Mouse (Mus musculus): ENCODE measurements at regions not wholly inside any gene's neighbourhood (a gene's known extent, or its start where the extent isn't known, plus 50 kb on each side); places are given as distances from the start of the nearest gene placed in this dataset.

DNA sequence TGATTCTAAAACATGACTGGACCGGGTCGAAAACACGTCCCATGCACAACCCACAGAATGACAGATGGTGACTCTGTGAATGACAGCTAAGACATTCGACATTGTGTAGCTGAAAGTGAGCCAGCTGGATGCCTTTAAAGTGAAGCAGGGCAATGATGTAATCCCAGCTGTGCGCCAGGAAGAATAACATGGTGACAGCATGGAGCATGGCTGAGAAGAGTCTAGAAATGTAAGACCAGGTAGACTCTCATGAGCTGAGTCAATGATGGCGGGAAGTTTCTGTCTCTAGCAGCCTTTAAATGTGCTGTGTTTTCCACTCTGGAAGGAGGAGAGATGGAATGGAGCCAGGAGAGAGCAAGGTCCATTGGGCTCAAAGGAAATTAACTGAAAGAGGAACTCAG is 118.4 kb upstream of the Dock1 start:
- TF ChIP-seq CTCF (IDR thresholded peaks at IDR 0.05; ENCODE audit: low read depth, low read length) (no peak), POLR2A (IDR thresholded peaks at IDR 0.05; ENCODE audit: extremely low read depth, insufficient read depth, low read length) (no peak)

Data from liver, adult 2 months (tissue).